Mouse (Mus musculus): Measurements from ENCODE around the gene Snd1.

DNA sequence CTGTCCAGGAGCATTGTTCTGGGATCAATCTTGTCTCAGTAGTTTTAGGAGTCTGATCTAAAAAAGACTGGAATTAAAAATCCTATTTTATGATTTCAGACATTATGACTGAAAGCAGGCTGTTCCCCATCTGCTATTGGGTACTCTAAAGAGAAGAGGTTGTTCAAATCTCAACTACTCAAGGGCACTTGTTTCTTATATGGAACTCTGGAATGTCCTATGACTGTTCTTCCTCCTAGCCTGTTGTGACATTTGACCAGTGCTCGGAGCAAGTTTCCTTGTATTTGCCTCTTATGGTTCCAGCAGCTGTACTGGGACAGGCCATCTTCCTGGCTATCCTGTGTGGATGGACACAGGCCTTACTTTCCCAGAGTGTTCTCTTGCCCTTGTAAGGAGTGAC lies 42.1 kb downstream of the Snd1 start:
- no peak for TF ChIP-seq CTCF (IDR thresholded peaks at IDR 0.05; ENCODE audit: control insufficient read depth, insufficient read depth, low read length)
- TF ChIP-seq POLR2A (IDR thresholded peaks at IDR 0.05; ENCODE audit: borderline replicate concordance, control insufficient read depth, low read depth, low read length) = no peak
